Mouse (Mus musculus): ENCODE results near the gene Mdm1. TPM values are rescaled to one million over a fixed set of nuclear protein-coding genes. Genes with fewer than 3 reads are reported as not detected.

Mdm1 gene
- polyA plus RNA-seq, 1 experiment: 15.5 TPM

GRCm38 (mm10) chr10:118125776-118126445 lies 15.7 kb upstream of the Mdm1 start:
- H3K27me3 ChIP-seq (ENCODE audit: control insufficient read depth, insufficient read depth, low read length): no peaks in the 10 kb centered on the region; the same call in 1 of the 2 replicates
- TF ChIP-seq POLR2A (IDR thresholded peaks at IDR 0.05; ENCODE audit: borderline replicate concordance, insufficient read depth, low read length) (no peak), CTCF (IDR thresholded peaks at IDR 0.05; ENCODE audit: borderline replicate concordance, insufficient read depth, low read depth, low read length) (no peak)
- 72% methylated on average over 25 of the region's 25 CpGs for WGBS
- no peak for DNase-seq
- H3K4me1 ChIP-seq (ENCODE audit: control insufficient read depth, insufficient read depth, low read length): no peaks in the 10 kb centered on the region
- H3K4me3 ChIP-seq (replicated peaks; ENCODE audit: insufficient read depth, low read depth, low read length): no peak overlapping the region
- H3K27ac ChIP-seq (ENCODE audit: insufficient read depth, low read length): no peak overlapping the region

GRCm38 (mm10) chr10:118129001-118129682 lies 12.5 kb upstream of the Mdm1 start:
- TF ChIP-seq CTCF (IDR thresholded peaks at IDR 0.05; ENCODE audit: borderline replicate concordance, insufficient read depth, low read depth, low read length) (no peak), POLR2A (IDR thresholded peaks at IDR 0.05; ENCODE audit: borderline replicate concordance, insufficient read depth, low read length) (no peak)
- no peaks in the 10 kb centered on the region for H3K4me1 ChIP-seq (ENCODE audit: control insufficient read depth, insufficient read depth, low read length)
- no peak for DNase-seq
- no peaks in the 10 kb centered on the region for H3K27me3 ChIP-seq (ENCODE audit: control insufficient read depth, insufficient read depth, low read length)
- H3K27ac ChIP-seq (ENCODE audit: insufficient read depth, low read length): no peak overlapping the region
- 51% methylated on average over 20 of the region's 20 CpGs for WGBS
- H3K4me3 ChIP-seq (replicated peaks; ENCODE audit: insufficient read depth, low read depth, low read length): no peak overlapping the region

GRCm38 (mm10) chr10:118130016-118130415 lies 11.6 kb upstream of the Mdm1 start:
- no peak overlapping the region for H3K4me3 ChIP-seq (replicated peaks; ENCODE audit: insufficient read depth, low read depth, low read length)
- no peak for TF ChIP-seq CTCF (IDR thresholded peaks at IDR 0.05; ENCODE audit: borderline replicate concordance, insufficient read depth, low read depth, low read length)
- no peak for TF ChIP-seq POLR2A (IDR thresholded peaks at IDR 0.05; ENCODE audit: borderline replicate concordance, insufficient read depth, low read length)
- H3K4me1 ChIP-seq (ENCODE audit: control insufficient read depth, insufficient read depth, low read length): no peaks in the 10 kb centered on the region
- no peak overlapping the region for H3K27ac ChIP-seq (ENCODE audit: insufficient read depth, low read length)
- WGBS: 47% methylated on average over 2 of the region's 2 CpGs
- H3K27me3 ChIP-seq (ENCODE audit: control insufficient read depth, insufficient read depth, low read length): no peaks in the 10 kb centered on the region
- DNase-seq: no peak

GRCm38 (mm10) chr10:118132993-118133392 lies 8.6 kb upstream of the Mdm1 start:
- H3K4me3 ChIP-seq (replicated peaks; ENCODE audit: insufficient read depth, low read depth, low read length): no peak overlapping the region
- WGBS: 80% methylated on average over 6 of the region's 6 CpGs

GRCm38 (mm10) chr10:118138508-118138907 lies 3.1 kb upstream of the Mdm1 start:
- H3K27me3 ChIP-seq (ENCODE audit: control insufficient read depth, insufficient read depth, low read length): no peaks in the 10 kb centered on the region
- no peaks in the 10 kb centered on the region for H3K4me1 ChIP-seq (ENCODE audit: control insufficient read depth, insufficient read depth, low read length)
- no peak overlapping the region for H3K4me3 ChIP-seq (replicated peaks; ENCODE audit: insufficient read depth, low read depth, low read length)
- WGBS: 89% methylated on average over 11 of the region's 11 CpGs
- no peak for DNase-seq
- H3K27ac ChIP-seq (ENCODE audit: insufficient read depth, low read length): no peak overlapping the region
- TF ChIP-seq CTCF (IDR thresholded peaks at IDR 0.05; ENCODE audit: borderline replicate concordance, insufficient read depth, low read depth, low read length): no peak
- TF ChIP-seq POLR2A (IDR thresholded peaks at IDR 0.05; ENCODE audit: borderline replicate concordance, insufficient read depth, low read length): no peak

More at GRCm38 (mm10) chr10:118132993-118133392, 8.6 kb upstream of the Mdm1 start:
- H3K27ac ChIP-seq (ENCODE audit: insufficient read depth, low read length): no peak overlapping the region
- DNase-seq: no peak
- no peak for TF ChIP-seq POLR2A (IDR thresholded peaks at IDR 0.05; ENCODE audit: borderline replicate concordance, insufficient read depth, low read length)
- no peak for TF ChIP-seq CTCF (IDR thresholded peaks at IDR 0.05; ENCODE audit: borderline replicate concordance, insufficient read depth, low read depth, low read length)
- no peaks in the 10 kb centered on the region for H3K4me1 ChIP-seq (ENCODE audit: control insufficient read depth, insufficient read depth, low read length)
- no peaks in the 10 kb centered on the region for H3K27me3 ChIP-seq (ENCODE audit: control insufficient read depth, insufficient read depth, low read length)

GRCm38 (mm10) chr10:118139837-118140570 lies 1.6 kb upstream of the Mdm1 start:
- no peak overlapping the region for H3K27ac ChIP-seq (ENCODE audit: insufficient read depth, low read length)
- H3K4me3 ChIP-seq (replicated peaks; ENCODE audit: insufficient read depth, low read depth, low read length): no peak overlapping the region
- no peak for DNase-seq
- WGBS: 75% methylated on average over 8 of the region's 8 CpGs
- H3K27me3 ChIP-seq (ENCODE audit: control insufficient read depth, insufficient read depth, low read length): no peaks in the 10 kb centered on the region
- no peaks in the 10 kb centered on the region for H3K4me1 ChIP-seq (ENCODE audit: control insufficient read depth, insufficient read depth, low read length)
- TF ChIP-seq CTCF (IDR thresholded peaks at IDR 0.05; ENCODE audit: borderline replicate concordance, insufficient read depth, low read depth, low read length): no peak
- TF ChIP-seq POLR2A (IDR thresholded peaks at IDR 0.05; ENCODE audit: borderline replicate concordance, insufficient read depth, low read length): no peak

GRCm38 (mm10) chr10:118141884-118142801 lies 532 bp downstream of the Mdm1 start:
- H3K27ac ChIP-seq (ENCODE audit: insufficient read depth, low read length): no peak overlapping the region
- H3K4me3 ChIP-seq (replicated peaks; ENCODE audit: insufficient read depth, low read depth, low read length): peak overlapping the region; percentile 65
- H3K4me1 ChIP-seq (ENCODE audit: control insufficient read depth, insufficient read depth, low read length): no peaks in the 10 kb centered on the region
- WGBS: 2% methylated on average over 53 of the region's 53 CpGs
- no peak for DNase-seq
- no peak for TF ChIP-seq CTCF (IDR thresholded peaks at IDR 0.05; ENCODE audit: borderline replicate concordance, insufficient read depth, low read depth, low read length)
- no peak for TF ChIP-seq POLR2A (IDR thresholded peaks at IDR 0.05; ENCODE audit: borderline replicate concordance, insufficient read depth, low read length)
- no peaks in the 10 kb centered on the region for H3K27me3 ChIP-seq (ENCODE audit: control insufficient read depth, insufficient read depth, low read length)

Data from cerebellum, adult 2 months (tissue).